Mouse (Mus musculus) stomach, postnatal 0 days (tissue): ENCODE results near the gene Egln3.

Experiments
- CTCF ChIP-seq: IDR thresholded peaks from 2 replicates; pipeline ENCODE4 v1.5.1; 2016; ENCODE audit warnings: antibody characterized with exemption, low read depth, mild to moderate bottlenecking, moderate library complexity
- EP300 ChIP-seq: optimal IDR thresholded peaks from 2 replicates; pipeline ENCODE3; 2016; ENCODE audit warnings: antibody characterized with exemption

- TF ChIP-seq CTCF, result no peak
- no peak for TF ChIP-seq EP300
Measured at GRCm38 (mm10) chr12:54163166-54163565, 40.5 kb downstream of the Egln3 start.
